Mouse (Mus musculus): ENCODE results near the gene Gm21885. TPM values are rescaled to one million over a fixed set of nuclear protein-coding genes. Genes with fewer than 3 reads are reported as not detected.
"Not testable (repeated sequence)": the region's sequence is repeated elsewhere in the genome, so short reads cannot be mapped to it uniquely, and the experiment has no call there.

The Gm21885 gene
- polyA plus RNA-seq, 1 experiment = not detected

DNA sequence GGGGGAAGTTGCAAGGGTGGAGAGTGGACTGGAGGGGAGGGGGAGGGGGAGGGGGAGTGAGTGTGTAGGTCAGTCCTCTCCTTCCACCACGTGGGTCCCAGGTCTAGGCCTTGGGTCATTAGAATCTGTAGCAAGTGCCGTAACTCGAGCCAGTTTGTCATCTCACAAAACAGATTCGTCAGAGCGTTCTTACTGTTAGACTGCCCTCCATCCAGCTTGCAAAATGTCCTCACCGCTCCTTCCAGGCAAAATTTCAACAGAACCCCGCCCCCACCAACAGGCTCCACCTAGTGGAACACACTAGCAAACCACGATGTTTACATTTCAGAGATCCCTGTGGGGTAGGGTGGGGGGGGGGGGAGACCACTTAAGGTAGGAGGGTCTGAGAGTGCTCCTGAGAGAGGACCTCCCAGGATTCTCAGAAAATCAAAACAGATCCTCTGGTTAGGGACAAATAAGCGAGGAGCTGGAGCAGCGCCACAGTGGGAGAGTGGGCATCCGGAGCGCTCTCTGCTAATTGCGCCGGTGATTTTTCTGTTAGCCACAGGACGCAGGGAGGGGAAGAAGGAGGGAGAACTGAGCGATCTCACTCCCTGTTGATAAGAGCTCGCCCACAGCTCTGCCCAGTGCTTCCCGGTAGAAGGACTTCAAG lies 16.4 kb upstream of the Gm21885 start:
- H3K27ac ChIP-seq (ENCODE audit: insufficient read depth, low read length) = no peak overlapping the region
- H3K4me1 ChIP-seq (ENCODE audit: control insufficient read depth, insufficient read depth, low read length) = peaks cover 4% of the 10 kb centered on the region
- TF ChIP-seq POLR2A (IDR thresholded peaks at IDR 0.05; ENCODE audit: extremely low read depth, insufficient read depth, low read length) (no peak), CTCF (IDR thresholded peaks at IDR 0.05; ENCODE audit: extremely low read depth, insufficient read depth, low read length) (peak; percentile 34)

DNA sequence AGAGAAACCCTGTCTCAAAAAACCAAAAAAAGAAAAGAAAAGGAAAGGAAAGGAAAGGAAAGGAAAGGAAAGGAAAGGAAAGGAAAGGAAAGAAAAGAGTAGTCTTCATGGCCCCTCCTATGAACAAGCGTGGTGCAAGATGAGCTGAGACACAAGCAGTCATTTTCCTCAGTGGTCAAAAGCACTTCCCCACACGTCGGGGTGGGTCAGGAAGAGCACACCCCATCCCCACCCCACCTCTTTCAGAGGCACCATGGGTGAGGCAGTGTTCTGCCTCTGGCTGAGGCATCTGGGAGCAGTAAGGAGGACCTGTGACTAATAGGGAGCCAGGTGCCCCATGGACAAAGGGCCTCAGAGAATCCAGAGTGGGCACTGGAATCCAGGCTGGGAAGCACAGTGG lies 15.5 kb upstream of the Gm21885 start:
- H3K4me3 ChIP-seq (ENCODE audit: insufficient read depth, low read length); H3K4me1 ChIP-seq (ENCODE audit: control insufficient read depth, insufficient read depth, low read length); H3K27ac ChIP-seq (ENCODE audit: insufficient read depth, low read length): not testable (repeated sequence)

More for the DNA sequence above, 16.4 kb upstream of the Gm21885 start:
- H3K4me3 ChIP-seq (ENCODE audit: insufficient read depth, low read length) = peak overlapping the region; percentile 28

DNA sequence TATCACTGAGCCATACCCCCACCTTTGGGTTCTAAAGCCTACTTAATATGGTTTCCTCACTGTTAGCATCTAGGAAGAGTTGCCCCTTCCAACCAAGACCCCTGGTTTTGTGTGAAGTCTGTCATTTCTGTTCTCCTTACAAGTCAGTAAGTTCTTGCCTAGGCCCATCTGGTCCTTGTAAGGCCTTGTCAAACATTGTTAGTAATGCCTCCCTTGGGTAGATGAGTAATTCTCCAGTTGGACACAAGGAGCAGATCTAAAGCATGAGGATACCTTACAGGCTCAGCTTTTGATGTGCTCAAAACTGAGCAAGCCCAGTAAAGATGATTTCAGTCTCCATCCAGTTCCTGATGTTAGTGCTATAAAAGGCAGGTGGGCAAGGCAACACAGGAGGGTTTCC lies 12.9 kb upstream of the Gm21885 start:
- TF ChIP-seq CTCF (IDR thresholded peaks at IDR 0.05; ENCODE audit: extremely low read depth, insufficient read depth, low read length) (no peak), POLR2A (IDR thresholded peaks at IDR 0.05; ENCODE audit: extremely low read depth, insufficient read depth, low read length) (no peak)
- H3K4me1 ChIP-seq (ENCODE audit: control insufficient read depth, insufficient read depth, low read length) = peaks cover 4% of the 10 kb centered on the region
- H3K27ac ChIP-seq (ENCODE audit: insufficient read depth, low read length) = no peak overlapping the region
- no peak overlapping the region for H3K4me3 ChIP-seq (ENCODE audit: insufficient read depth, low read length)

DNA sequence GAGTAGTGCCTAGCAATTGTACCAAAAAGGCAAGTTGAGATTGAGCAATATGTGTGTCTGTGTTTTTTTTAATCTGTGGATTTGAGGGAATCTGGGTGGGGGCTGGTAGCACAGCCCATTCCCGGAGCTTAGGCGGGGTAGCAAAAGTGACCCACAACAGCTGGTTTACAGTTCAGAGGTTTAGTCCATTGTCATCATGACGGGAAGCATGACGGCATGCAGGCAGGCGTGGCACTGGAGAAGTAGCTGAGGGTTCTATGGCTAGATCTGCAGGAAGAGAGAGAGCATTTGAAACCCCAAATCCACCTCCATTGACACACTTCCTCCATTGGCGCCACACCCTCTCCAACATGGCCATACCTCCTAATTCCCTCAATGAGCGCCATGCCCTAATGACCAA lies 11.8 kb upstream of the Gm21885 start:
- Histone ChIP-seq H3K4me1 (ENCODE audit: control insufficient read depth, insufficient read depth, low read length) (peaks cover 4% of the 10 kb centered on the region), H3K27ac (ENCODE audit: insufficient read depth, low read length) (no peak overlapping the region), H3K4me3 (ENCODE audit: insufficient read depth, low read length) (no peak overlapping the region)
- TF ChIP-seq POLR2A (IDR thresholded peaks at IDR 0.05; ENCODE audit: extremely low read depth, insufficient read depth, low read length) (no peak), CTCF (IDR thresholded peaks at IDR 0.05; ENCODE audit: extremely low read depth, insufficient read depth, low read length) (no peak)

DNA sequence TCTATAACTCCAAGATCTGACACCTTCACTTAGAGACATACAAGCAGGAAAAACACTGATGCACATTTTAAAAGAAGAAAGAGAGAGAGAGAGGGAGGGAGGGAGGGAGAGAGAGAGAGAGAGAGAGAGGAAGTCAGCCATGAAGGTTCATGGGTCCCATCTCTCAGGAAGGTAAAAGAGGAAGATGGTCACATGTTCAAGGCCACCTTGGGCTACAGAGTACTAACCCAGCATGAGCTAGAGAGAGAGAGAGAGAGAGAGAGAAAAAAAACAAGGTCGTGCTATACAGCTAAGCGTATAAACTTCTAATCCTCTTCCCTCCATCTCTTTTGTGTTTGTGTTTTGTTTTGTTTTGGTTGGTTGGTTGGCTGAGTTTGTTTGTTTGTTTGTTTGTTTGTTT lies 10.7 kb upstream of the Gm21885 start:
- H3K4me1 ChIP-seq (ENCODE audit: control insufficient read depth, insufficient read depth, low read length) = no peaks in the 10 kb centered on the region
- no peak overlapping the region for H3K4me3 ChIP-seq (ENCODE audit: insufficient read depth, low read length)
- H3K27ac ChIP-seq (ENCODE audit: insufficient read depth, low read length) = no peak overlapping the region
- TF ChIP-seq POLR2A (IDR thresholded peaks at IDR 0.05; ENCODE audit: extremely low read depth, insufficient read depth, low read length) = no peak
- TF ChIP-seq CTCF (IDR thresholded peaks at IDR 0.05; ENCODE audit: extremely low read depth, insufficient read depth, low read length) = no peak

DNA sequence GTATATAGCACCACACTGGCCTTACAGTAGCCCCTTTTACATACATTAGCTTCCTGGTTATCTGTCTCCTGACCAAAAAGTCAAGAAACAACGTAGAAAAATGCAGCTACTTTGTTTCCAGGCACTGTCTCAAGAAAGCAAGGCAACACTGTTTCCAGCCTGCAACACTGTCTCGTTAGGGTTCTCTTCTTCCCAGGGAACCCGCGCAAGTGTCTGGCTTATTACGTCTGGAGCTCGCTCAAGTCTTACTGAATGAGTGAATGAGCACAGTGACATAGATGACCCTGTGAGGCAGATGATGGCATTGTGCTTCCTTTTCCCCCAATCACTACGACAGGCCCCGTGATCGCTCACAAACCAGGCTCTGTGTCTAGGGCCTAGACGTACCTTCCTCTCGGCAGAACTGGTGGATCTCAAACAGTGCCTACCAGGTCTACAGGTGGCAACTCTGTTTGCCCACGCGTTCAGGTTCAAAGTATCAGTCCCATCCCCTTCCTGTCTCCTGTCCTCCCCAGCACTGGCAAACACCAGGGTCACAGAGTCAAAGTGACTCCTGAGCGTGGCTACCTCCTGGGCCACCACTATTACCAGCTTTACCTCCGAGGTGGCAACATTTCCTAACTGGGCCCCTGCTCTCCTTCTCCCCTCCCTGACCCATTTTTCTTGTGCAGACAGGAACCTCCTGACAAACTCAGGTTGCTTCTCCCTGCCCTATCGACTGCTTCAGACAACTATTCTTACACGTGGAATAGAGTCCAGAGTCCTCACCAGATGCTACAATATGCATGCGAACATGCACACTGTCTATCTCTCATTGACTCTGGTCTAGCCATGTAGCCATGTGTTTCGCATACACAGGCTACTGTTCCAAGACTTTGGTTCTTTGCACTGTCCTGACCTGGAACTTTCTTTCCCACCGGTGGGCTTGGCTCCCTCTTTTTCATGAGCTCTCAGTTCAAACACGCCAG lies 8.4 kb upstream of the Gm21885 start:
- Histone ChIP-seq H3K27ac (ENCODE audit: insufficient read depth, low read length) (no peak overlapping the region), H3K4me3 (ENCODE audit: insufficient read depth, low read length) (no peak overlapping the region), H3K4me1 (ENCODE audit: control insufficient read depth, insufficient read depth, low read length) (no peaks in the 10 kb centered on the region)
- TF ChIP-seq POLR2A (IDR thresholded peaks at IDR 0.05; ENCODE audit: extremely low read depth, insufficient read depth, low read length) = no peak
- TF ChIP-seq CTCF (IDR thresholded peaks at IDR 0.05; ENCODE audit: extremely low read depth, insufficient read depth, low read length) = no peak

DNA sequence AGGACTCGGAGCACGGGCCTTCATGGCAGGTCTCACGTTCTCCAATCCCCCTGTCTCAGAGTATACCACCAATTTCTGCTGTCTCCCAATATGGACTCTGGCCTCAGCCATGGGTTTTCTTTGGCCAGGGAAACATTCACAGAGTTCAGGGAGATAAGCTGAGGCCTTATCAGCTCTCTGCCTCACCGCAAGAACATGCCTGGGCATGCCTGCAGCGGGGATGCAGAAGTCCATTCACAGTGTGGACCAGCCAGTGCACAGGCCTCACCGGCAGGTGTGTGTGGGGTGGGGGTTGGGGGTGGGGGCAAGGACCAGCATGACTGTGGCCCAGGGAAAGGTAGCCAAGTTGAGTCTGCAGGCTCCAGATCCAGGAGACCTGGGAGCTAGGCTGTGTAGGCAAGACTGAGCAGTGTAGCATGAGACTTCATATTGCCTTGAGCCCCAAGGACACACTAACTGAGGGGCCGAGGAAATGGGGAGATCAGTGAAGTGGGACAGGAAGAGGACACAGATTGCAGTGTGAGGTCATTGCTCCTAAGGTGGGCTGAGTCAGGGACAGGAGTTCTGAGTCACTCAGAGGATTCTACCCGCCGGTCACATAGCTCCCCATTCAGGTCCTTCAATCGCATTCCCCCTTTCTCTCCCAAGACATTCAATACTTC lies 7.3 kb upstream of the Gm21885 start:
- no peaks in the 10 kb centered on the region for H3K4me1 ChIP-seq (ENCODE audit: control insufficient read depth, insufficient read depth, low read length)
- H3K4me3 ChIP-seq (ENCODE audit: insufficient read depth, low read length) = no peak overlapping the region
- H3K27ac ChIP-seq (ENCODE audit: insufficient read depth, low read length) = no peak overlapping the region
- no peak for TF ChIP-seq CTCF (IDR thresholded peaks at IDR 0.05; ENCODE audit: extremely low read depth, insufficient read depth, low read length)
- no peak for TF ChIP-seq POLR2A (IDR thresholded peaks at IDR 0.05; ENCODE audit: extremely low read depth, insufficient read depth, low read length)

DNA sequence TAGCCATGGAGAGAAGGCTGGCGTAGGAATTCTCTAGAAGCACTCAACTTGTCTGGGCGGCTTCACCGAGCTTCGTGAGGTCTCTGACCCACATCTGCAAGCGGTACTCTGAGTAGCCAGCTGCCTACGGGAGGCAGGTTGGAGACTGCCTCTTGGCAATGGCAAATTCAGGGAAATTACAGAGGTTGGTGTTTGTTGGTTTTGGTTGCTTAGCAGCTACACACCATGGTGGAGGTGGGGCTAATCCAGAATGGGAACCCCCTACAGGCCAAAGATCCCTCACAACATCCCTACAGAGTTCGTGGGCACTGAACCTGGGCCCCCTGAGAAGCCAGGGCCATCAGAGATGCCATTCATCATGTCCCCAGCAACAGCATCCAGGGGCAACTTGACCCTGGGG lies 6.4 kb upstream of the Gm21885 start:
- H3K4me3 ChIP-seq (ENCODE audit: insufficient read depth, low read length) = no peak overlapping the region
- no peak overlapping the region for H3K27ac ChIP-seq (ENCODE audit: insufficient read depth, low read length)
- TF ChIP-seq POLR2A (IDR thresholded peaks at IDR 0.05; ENCODE audit: extremely low read depth, insufficient read depth, low read length) = no peak
- TF ChIP-seq CTCF (IDR thresholded peaks at IDR 0.05; ENCODE audit: extremely low read depth, insufficient read depth, low read length) = no peak
- H3K4me1 ChIP-seq (ENCODE audit: control insufficient read depth, insufficient read depth, low read length) = no peaks in the 10 kb centered on the region

DNA sequence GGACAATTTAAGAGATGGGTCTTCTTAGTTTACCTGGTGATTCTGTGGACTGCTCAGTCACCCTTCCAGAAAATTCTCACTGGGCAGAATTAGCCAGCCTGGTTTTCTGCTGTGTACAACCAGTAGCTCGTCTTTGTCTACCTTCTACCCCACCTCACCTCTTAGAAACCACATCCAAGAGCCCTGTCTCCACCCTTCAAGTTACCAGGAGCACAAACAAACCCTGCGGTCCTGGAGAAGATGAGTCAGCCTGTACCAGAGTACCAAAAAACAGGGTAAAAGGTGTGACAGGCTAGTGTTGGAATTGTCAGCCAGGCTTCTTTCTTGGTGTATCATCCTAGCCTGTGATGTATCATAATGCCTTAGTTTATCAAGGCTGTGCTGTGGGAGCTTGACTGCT lies 6.0 kb upstream of the Gm21885 start:
- Histone ChIP-seq H3K27ac (ENCODE audit: insufficient read depth, low read length) (no peak overlapping the region), H3K4me1 (ENCODE audit: control insufficient read depth, insufficient read depth, low read length) (no peaks in the 10 kb centered on the region), H3K4me3 (ENCODE audit: insufficient read depth, low read length) (no peak overlapping the region)
- TF ChIP-seq POLR2A (IDR thresholded peaks at IDR 0.05; ENCODE audit: extremely low read depth, insufficient read depth, low read length) (no peak), CTCF (IDR thresholded peaks at IDR 0.05; ENCODE audit: extremely low read depth, insufficient read depth, low read length) (no peak)

All from cortical plate, adult 2 months (tissue).